Mouse (Mus musculus) stomach, embryonic 14.5 days (tissue): Measurements from ENCODE around the gene Kel. TPM values are rescaled to one million over a fixed set of nuclear protein-coding genes. Genes with fewer than 3 reads are reported as not detected.

ENCODE experiments used
- ATAC-seq: fragments of 200-750 bp; cut with Nextera tagmentation; 2 replicates; pipeline ENCODE4 v1.8.0; 2017; ENCODE audit warnings: low read depth, moderate TSS enrichment; ENCODE audit not compliant: insufficient number of reproducible peaks, insufficient read depth, low FRiP score
- H3K27ac ChIP-seq: fragments of 300-500 bp; sonication (generic); 2 replicates; pipeline ENCODE4 v1.5.1; 2014; ENCODE audit warnings: mild to moderate bottlenecking, low read length, moderate library complexity, mixed read lengths
- H3K27me3 ChIP-seq: fragments of 300-500 bp; sonication (generic); 2 replicates; pipeline ENCODE4 v1.6.1; 2014; ENCODE audit warnings: low read length, control low read depth, mixed read lengths; ENCODE audit not compliant: control insufficient read depth, insufficient read depth
- H3K36me3 ChIP-seq: fragments of 300-500 bp; sonication (generic); 2 replicates; pipeline ENCODE4 v1.6.1; 2014; ENCODE audit warnings: mild to moderate bottlenecking, control low read depth, low read length, moderate library complexity, mixed read lengths; ENCODE audit not compliant: control insufficient read depth, insufficient read depth
- H3K4me1 ChIP-seq: fragments of 300-500 bp; sonication (generic); 2 replicates; pipeline ENCODE4 v1.6.1; 2014; ENCODE audit warnings: low read length, control low read depth, mixed read lengths; ENCODE audit not compliant: control insufficient read depth, insufficient read depth
- H3K4me2 ChIP-seq: fragments of 300-500 bp; sonication (generic); replicated peaks from 2 replicates; pipeline ENCODE4 v1.6.1; 2014; ENCODE audit warnings: low read depth, low read length, control low read depth
- H3K4me3 ChIP-seq: fragments of 300-500 bp; sonication (generic); 2 replicates; pipeline ENCODE4 v1.5.1; 2014; ENCODE audit warnings: low read depth, low read length, control low read depth
- H3K9ac ChIP-seq: fragments of 300-500 bp; sonication (generic); replicated peaks from 2 replicates; pipeline ENCODE4 v1.6.1; 2014; ENCODE audit warnings: low read depth, mild to moderate bottlenecking, control low read depth, low read length, moderate library complexity, mixed read lengths
- H3K9me3 ChIP-seq: fragments of 300-500 bp; sonication (generic); 2 replicates; pipeline ENCODE4 v1.6.1; 2016; ENCODE audit warnings: low read depth, low read length, control low read depth; ENCODE audit not compliant: control insufficient read depth
- WGBS: fragments of 180-500 bp; shearing (Covaris S2); extraction: QIAGEN DNeasy Blood & Tissue Kit; methylation state at CpG from one replicate; pipeline ENCODE4 v1.1.7; 2014; 5-methylcytosine and 5-hydroxymethylcytosine counted together
- polyA plus RNA-seq: library from polyadenylated mRNA; unstranded; fragments of >200 nt; fragmentation: Nextera tagmentation; extraction: Ambion mirVana; gene quantifications from 2 replicates; pipeline ENCODE4 v1.2.1, GENCODE M21; 2014

Kel gene
- polyA plus RNA-seq, 1 experiment from 2014 or later, result 1.5 TPM

DNA sequence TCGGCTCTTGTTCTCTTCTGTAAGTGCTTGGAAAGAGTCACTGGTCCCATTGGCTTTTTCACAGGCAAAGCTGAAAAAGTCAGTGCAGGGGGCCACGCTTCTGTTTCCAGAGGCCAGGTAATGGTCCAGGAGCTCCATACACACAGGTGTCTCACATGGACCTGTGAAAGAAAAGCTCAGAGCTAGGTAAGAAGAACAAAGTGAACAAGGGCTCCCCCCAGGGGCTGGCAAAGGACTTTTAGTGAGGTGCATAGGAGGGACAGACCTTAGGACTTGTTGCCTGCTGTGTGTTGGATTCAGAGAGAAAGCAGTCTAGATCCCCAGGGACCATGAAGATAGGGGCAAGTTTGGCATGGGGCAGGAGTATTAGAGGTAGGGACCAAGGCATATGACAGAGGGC is 1.2 kb downstream of the Kel start:
- H3K27ac ChIP-seq, result no peak overlapping the region
- no peaks in the 10 kb centered on the region for H3K27me3 ChIP-seq
- H3K4me3 ChIP-seq, result no peak overlapping the region
- 78% methylated on average over 2 of the region's 2 CpGs for WGBS
- no peaks in the 10 kb centered on the region for H3K9me3 ChIP-seq
- H3K9ac ChIP-seq, result no peak overlapping the region
- H3K4me1 ChIP-seq, result no peaks in the 10 kb centered on the region
- no peaks in the 10 kb centered on the region for H3K36me3 ChIP-seq
- H3K4me2 ChIP-seq, result no peak overlapping the region
- peak; percentile 9; the same call in 1 of the 2 replicates for ATAC-seq

DNA sequence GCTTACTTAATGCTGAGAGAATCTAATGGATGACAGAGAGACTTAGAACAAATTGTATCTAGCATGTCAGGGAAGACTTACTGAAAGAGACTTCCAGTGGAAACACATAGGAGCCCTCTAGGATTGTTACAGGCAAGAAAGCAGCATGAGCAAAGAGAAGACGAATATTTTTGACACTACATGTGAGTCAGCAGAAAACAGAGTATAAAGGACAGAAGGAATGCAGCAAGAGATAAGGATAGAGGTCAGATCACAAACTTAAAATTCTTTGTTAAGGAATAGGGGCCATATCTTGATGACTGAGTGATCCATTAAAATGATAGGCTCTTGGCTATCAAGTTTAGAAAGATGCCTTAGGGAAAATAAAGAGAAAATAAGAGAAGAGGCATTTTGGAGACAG is 2.9 kb downstream of the Kel start:
- WGBS, result 62% methylated on average over 1 of the region's 1 CpGs
- H3K4me1 ChIP-seq, result no peaks in the 10 kb centered on the region
- no peaks in the 10 kb centered on the region for H3K27me3 ChIP-seq
- no peak overlapping the region for H3K4me3 ChIP-seq
- no peak overlapping the region for H3K27ac ChIP-seq
- H3K9me3 ChIP-seq, result no peaks in the 10 kb centered on the region
- H3K4me2 ChIP-seq, result no peak overlapping the region
- no peaks in the 10 kb centered on the region for H3K36me3 ChIP-seq
- no peak overlapping the region for H3K9ac ChIP-seq
- ATAC-seq, result no peak

DNA sequence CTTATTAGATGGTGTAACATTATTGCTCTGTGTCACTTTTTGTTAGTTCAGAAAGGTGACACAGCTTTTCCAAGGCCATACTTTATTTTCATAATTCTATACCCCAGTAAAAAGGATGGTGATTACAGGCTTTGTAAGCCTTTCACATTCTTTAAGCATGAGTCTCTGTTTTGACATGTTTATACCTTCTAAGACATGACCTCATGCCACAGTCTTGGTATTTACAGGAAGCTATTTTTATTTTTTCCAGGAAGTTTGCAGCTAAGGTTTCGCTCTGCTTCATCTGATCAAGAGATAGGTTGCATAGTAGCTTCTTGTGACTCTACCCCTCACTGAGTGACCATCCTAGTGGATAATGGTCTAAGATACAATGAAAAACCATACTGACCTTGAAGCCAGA is 9.7 kb downstream of the Kel start:
- no peak for ATAC-seq
- no peaks in the 10 kb centered on the region for H3K36me3 ChIP-seq
- H3K4me2 ChIP-seq, result no peak overlapping the region
- WGBS, result 87% methylated on average over 1 of the region's 1 CpGs
- H3K27ac ChIP-seq, result no peak overlapping the region
- no peaks in the 10 kb centered on the region for H3K27me3 ChIP-seq
- no peaks in the 10 kb centered on the region for H3K9me3 ChIP-seq
- no peak overlapping the region for H3K9ac ChIP-seq
- no peak overlapping the region for H3K4me3 ChIP-seq
- no peaks in the 10 kb centered on the region for H3K4me1 ChIP-seq

DNA sequence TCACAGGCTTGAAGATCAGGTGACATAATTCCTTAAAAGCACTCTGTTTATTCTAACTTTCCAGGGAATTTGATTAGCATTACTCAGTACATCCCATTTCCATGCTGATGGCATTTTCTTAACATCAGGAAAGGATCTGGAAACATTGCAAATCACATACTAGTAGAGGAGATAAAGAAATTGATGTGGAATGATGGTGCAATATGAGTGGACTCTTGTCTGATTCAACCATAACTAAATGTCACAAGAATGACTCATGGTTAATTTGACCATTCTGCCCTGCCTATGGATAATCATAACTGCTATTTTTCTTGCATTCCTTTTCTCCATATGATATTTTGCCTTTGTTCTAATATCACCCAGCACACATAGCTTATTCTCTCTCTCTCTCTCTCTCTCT is 11.9 kb downstream of the Kel start:
- H3K4me3 ChIP-seq, result no peak overlapping the region
- no peak overlapping the region for H3K4me2 ChIP-seq
- no peak overlapping the region for H3K27ac ChIP-seq
- no peak overlapping the region for H3K9ac ChIP-seq
- ATAC-seq, result no peak
- H3K9me3 ChIP-seq, result no peaks in the 10 kb centered on the region
- H3K4me1 ChIP-seq, result no peaks in the 10 kb centered on the region
- H3K36me3 ChIP-seq, result no peaks in the 10 kb centered on the region
- no peaks in the 10 kb centered on the region for H3K27me3 ChIP-seq

DNA sequence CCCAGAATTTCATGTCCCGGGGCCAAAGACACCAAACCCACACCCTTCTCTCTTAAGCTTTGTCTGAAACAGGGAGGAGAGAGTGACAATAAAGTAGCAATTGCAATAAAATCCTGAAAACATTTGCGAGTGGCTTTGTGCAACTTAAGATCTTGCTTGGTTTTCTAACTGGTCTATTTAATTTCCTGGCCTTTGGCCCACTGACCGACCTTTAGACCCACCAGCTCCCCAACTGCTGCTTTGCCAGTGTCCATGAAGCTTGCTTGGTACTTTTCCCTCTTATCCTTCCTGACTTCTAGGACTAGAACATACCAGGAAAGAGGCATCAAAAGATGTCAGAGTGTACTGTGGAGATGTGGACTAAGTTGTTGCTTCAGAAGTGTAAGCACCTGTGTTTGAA is 18.5 kb downstream of the Kel start:
- ATAC-seq, result no peak
- Histone ChIP-seq H3K27ac (no peak overlapping the region), H3K4me3 (no peak overlapping the region), H3K9ac (no peak overlapping the region), H3K36me3 (no peaks in the 10 kb centered on the region), H3K9me3 (no peaks in the 10 kb centered on the region), H3K4me1 (no peaks in the 10 kb centered on the region), H3K4me2 (no peak overlapping the region), H3K27me3 (no peaks in the 10 kb centered on the region)
- WGBS, result 87% methylated on average over 3 of the region's 3 CpGs

DNA sequence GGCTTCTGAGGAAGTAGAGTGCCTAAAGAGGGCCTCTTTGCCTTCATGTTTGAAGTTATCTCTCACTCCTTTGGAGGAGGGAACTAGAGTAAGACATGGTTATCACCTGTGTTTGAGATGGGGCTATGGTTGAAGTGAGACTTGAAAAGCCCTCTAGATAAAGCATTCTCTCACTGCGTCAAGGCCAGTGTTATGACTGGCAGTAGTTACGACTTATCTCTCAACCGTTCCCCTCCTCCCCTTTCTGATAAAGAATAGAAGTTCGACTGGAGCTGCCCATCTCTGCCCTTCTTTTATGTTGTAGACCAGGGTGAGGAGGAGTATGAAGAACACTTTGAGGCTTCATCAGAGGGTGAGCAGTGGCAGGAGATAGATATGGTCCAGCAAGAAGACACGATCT is 19.2 kb downstream of the Kel start:
- Histone ChIP-seq H3K4me3 (no peak overlapping the region), H3K36me3 (no peaks in the 10 kb centered on the region), H3K27me3 (no peaks in the 10 kb centered on the region), H3K4me1 (no peaks in the 10 kb centered on the region), H3K4me2 (no peak overlapping the region), H3K27ac (no peak overlapping the region), H3K9me3 (no peaks in the 10 kb centered on the region), H3K9ac (no peak overlapping the region)
- no peak for ATAC-seq
- 82% methylated on average over 5 of the region's 5 CpGs for WGBS

DNA sequence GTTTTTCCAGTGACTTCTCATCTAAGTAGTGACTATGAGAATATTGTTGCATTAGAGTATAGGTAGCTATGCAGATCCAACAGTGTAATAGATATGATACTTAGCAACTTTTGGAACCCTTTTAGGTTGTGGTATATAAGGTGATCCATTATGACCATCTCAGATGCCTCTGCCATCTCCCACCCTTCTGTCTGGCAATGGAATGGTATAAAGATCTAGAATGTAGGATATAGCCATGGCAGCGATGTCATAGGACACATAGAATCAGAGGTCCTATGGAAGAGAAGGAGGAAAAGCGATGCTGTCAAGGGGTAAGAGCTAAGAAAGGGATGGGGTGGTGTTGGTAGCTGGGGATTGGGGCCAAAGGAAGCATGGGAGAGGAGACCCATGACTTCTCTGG is 20.0 kb downstream of the Kel start, which contains the start of gene Llcfc1:
Gene Llcfc1 (plus strand): TSS at position 301 of the 400 bp plus-strand sequence.
- ATAC-seq, result no peak
- 81% methylated on average over 2 of the region's 2 CpGs for WGBS

DNA sequence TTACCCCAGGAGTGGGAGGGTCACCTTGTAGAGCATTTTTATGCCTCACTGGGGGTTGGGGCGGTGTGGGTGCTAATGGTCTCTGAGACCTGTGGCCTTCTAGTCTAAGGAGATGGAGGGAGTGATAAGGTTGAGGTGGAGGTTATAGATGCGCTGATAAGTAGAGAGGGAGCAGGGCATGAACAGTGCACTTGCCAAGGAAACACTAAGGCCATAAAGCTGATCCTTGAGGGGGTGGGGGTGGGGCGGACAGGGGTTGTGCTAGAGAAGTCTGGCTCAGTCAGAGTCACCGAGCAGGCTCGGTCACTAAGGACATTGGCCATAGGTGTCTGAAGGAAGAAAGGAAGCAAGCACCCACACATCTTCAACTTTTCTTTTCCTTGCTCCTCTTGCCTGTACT is 22.5 kb downstream of the Kel start:
- no peak for ATAC-seq
- no peak overlapping the region for H3K9ac ChIP-seq
- 92% methylated on average over 5 of the region's 5 CpGs for WGBS

More for the DNA sequence above, 20.0 kb downstream of the Kel start, which contains the start of gene Llcfc1:
- no peaks in the 10 kb centered on the region for H3K36me3 ChIP-seq
- no peak within 1 kb of the TSS for H3K4me3 ChIP-seq
- no peaks in the 10 kb centered on the region for H3K4me1 ChIP-seq
- H3K4me2 ChIP-seq, result no peak within 1 kb of the TSS
- H3K27me3 ChIP-seq, result no peaks in the 10 kb centered on the region
- no peaks in the 10 kb centered on the region for H3K9me3 ChIP-seq
- H3K9ac ChIP-seq, result no peak within 1 kb of the TSS
- H3K27ac ChIP-seq, result no peak within 1 kb of the TSS

DNA sequence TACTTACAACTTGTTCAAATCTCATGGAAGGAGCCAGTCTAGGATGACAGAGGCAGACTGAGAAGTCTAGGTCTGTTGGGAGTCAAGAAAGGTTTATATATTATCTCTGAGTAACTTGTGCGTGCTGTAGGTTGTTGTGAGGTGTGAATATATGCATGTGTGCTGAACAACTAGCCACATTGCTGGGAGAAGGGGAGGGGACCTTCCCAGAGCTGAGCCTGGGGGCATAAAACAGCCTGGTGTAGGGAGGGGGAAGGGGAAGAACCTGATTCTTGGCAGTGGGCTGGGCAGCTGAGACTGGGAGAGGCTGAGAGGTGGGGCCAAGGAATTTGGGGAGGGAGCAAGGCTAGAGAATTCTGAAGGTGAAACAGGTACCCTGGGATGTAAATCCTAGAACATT is 23.5 kb downstream of the Kel start, which contains the start of gene Trpv5:
Gene Trpv5 (minus strand): TSS at position 101 of the 400 bp plus-strand sequence.
- no peaks in the 10 kb centered on the region for H3K9me3 ChIP-seq
- 55% methylated on average over 1 of the region's 1 CpGs for WGBS
- no peaks in the 10 kb centered on the region for H3K36me3 ChIP-seq
- H3K27me3 ChIP-seq, result no peaks in the 10 kb centered on the region
- no peak within 1 kb of the TSS for H3K4me3 ChIP-seq
- H3K4me1 ChIP-seq, result no peaks in the 10 kb centered on the region
- ATAC-seq, result no peak
- H3K27ac ChIP-seq, result no peak within 1 kb of the TSS
- H3K9ac ChIP-seq, result no peak within 1 kb of the TSS
- no peak within 1 kb of the TSS for H3K4me2 ChIP-seq

More for the DNA sequence above, 22.5 kb downstream of the Kel start:
- H3K9me3 ChIP-seq, result no peaks in the 10 kb centered on the region
- no peak overlapping the region for H3K27ac ChIP-seq
- H3K4me3 ChIP-seq, result no peak overlapping the region
- no peaks in the 10 kb centered on the region for H3K27me3 ChIP-seq
- no peaks in the 10 kb centered on the region for H3K4me1 ChIP-seq
- no peak overlapping the region for H3K4me2 ChIP-seq
- no peaks in the 10 kb centered on the region for H3K36me3 ChIP-seq
